Mouse (Mus musculus) ES-E14 (cell line): ENCODE results near the gene Skap1. TPM values are rescaled to one million over a fixed set of nuclear protein-coding genes. Genes with fewer than 3 reads are reported as not detected.

Experiments used
- DNase-seq: peaks from one replicate; pipeline ENCODE4 v3.0.0-alpha.2; 2013; ENCODE audit warnings: low read depth, low spot score
- H3K27ac ChIP-seq: 2 replicates; pipeline ENCODE4 v1.5.1; 2012; ENCODE audit warnings: low read depth, mild to moderate bottlenecking, low read length, moderate library complexity, mixed read lengths; ENCODE audit not compliant: poor library complexity, insufficient read depth, severe bottlenecking
- H3K36me3 ChIP-seq: 2 replicates; pipeline ENCODE4 v1.6.1; 2012; ENCODE audit warnings: mild to moderate bottlenecking, low read length, moderate library complexity, mixed read lengths; ENCODE audit not compliant: control insufficient read depth, poor library complexity, insufficient read depth, severe bottlenecking
- H3K4me1 ChIP-seq, 2 experiments: fragments of 150-350 bp in 1 of 2; sonication (generic) in 1 of 2; 2 replicates each; pipeline ENCODE4 v1.6.1; 2012; ENCODE audit warnings: low read length in 2 of 2, mild to moderate bottlenecking in 1 of 2, mixed read lengths in 1 of 2; ENCODE audit not compliant: control insufficient read depth in 2 of 2, insufficient read depth in 2 of 2, poor library complexity in 1 of 2
- H3K4me3 ChIP-seq, 2 experiments: fragments of 150-350 bp in 1 of 2; sonication (generic) in 1 of 2; 2 replicates each; pipeline ENCODE4 v1.5.1; 2012; ENCODE audit warnings: low read length in 2 of 2, low read depth in 1 of 2, mild to moderate bottlenecking in 1 of 2, mixed read lengths in 1 of 2; ENCODE audit not compliant: insufficient read depth in 1 of 2, poor library complexity in 1 of 2, severe bottlenecking in 1 of 2
- H3K9ac ChIP-seq: 2 replicates; pipeline ENCODE4 v1.6.1; 2012; ENCODE audit warnings: low read depth, mild to moderate bottlenecking, low read length, mixed read lengths; ENCODE audit not compliant: poor library complexity, insufficient read depth, severe bottlenecking
- H3K9me3 ChIP-seq: fragments of 150-350 bp; sonication (generic); 2 replicates; pipeline ENCODE4 v1.6.1; 2012; ENCODE audit warnings: low read depth, mild to moderate bottlenecking, low read length; ENCODE audit not compliant: control insufficient read depth, insufficient read depth
- CHD2 ChIP-seq: IDR thresholded peaks from 2 replicates; pipeline ENCODE4 v1.6.1; 2014; ENCODE audit warnings: mild to moderate bottlenecking, low read depth, low read length, inconsistent platforms
- HCFC1 ChIP-seq: IDR thresholded peaks from 2 replicates; pipeline ENCODE4 v1.6.1; 2012; ENCODE audit warnings: low read length, inconsistent platforms, borderline replicate concordance; ENCODE audit not compliant: insufficient read depth
- MAFK ChIP-seq: IDR thresholded peaks from 2 replicates; pipeline ENCODE4 v1.6.1; 2014; ENCODE audit warnings: mild to moderate bottlenecking, low read depth, low read length, inconsistent platforms; ENCODE audit not compliant: insufficient read depth
- ZC3H11A ChIP-seq: IDR thresholded peaks from 2 replicates; pipeline ENCODE4 v1.6.1; 2012; ENCODE audit warnings: low read depth, mild to moderate bottlenecking, inconsistent platforms, low read length, borderline replicate concordance
- ZNF384 ChIP-seq: IDR thresholded peaks from 2 replicates; pipeline ENCODE4 v1.6.1; 2012; ENCODE audit warnings: low read depth, low read length, inconsistent platforms
- in situ Hi-C, 2 experiments: fragments of 600-800 bp; cut with MboI; formaldehyde crosslinking; loops; one replicate each; pipeline ENCODE4 v1.15.1; 2025; ENCODE audit warnings: low sequenced_read_pairs in 2 of 2, inconsistent platforms in 1 of 2; ENCODE audit not compliant: unreplicated experiment in 2 of 2
- total RNA-seq: library from RNA; depleted of rRNA; stranded (reverse); fragments of 300-350 nt; gene quantifications from 2 replicates; pipeline ENCODE4 v1.2.3, GENCODE M21; 2012

The Skap1 gene
- total RNA-seq, 1 experiment, result 0.40 TPM

- Histone ChIP-seq H3K4me3 (no peak overlapping the region), H3K9ac (no peak overlapping the region), H3K9me3 (no peaks in the 10 kb centered on the region), H3K4me1 (no peaks in the 10 kb centered on the region), H3K27ac (no peak overlapping the region), H3K36me3 (no peaks in the 10 kb centered on the region)
- in situ Hi-C loops, result no loop called here
- no peak for TF ChIP-seq ZNF384
- no peak for TF ChIP-seq CHD2
- no peak for TF ChIP-seq HCFC1
- TF ChIP-seq ZC3H11A, result no peak
- no peak for TF ChIP-seq MAFK
- no peak for DNase-seq
These were observed 82.0 kb downstream of the Skap1 start for GRCm38 (mm10) chr11:96546428-96546827.

- TF ChIP-seq ZC3H11A (no peak), CHD2 (no peak), ZNF384 (no peak), HCFC1 (no peak), MAFK (no peak)
- no peak for DNase-seq
- Histone ChIP-seq H3K9me3 (no peaks in the 10 kb centered on the region), H3K4me3 (no peak overlapping the region), H3K36me3 (no peaks in the 10 kb centered on the region), H3K27ac (no peak overlapping the region), H3K9ac (no peak overlapping the region), H3K4me1 (no peaks in the 10 kb centered on the region)
- in situ Hi-C loops, result loop anchor here in 1 of 2 experiments (10.0 to 25.0 kb wide), 2 partner anchors 246 to 311 kb away; partner anchors contain the start of gene Hoxb5
These were observed 86.7 kb downstream of the Skap1 start for GRCm38 (mm10) chr11:96550960-96551703.

GRCm38 (mm10) chr11:96553091-96553490 lies 88.7 kb downstream of the Skap1 start:
- H3K9ac ChIP-seq, result no peak overlapping the region
- H3K36me3 ChIP-seq, result no peaks in the 10 kb centered on the region
- TF ChIP-seq MAFK (no peak), HCFC1 (no peak), CHD2 (no peak), ZC3H11A (no peak), ZNF384 (no peak)
- DNase-seq, result no peak
- H3K9me3 ChIP-seq, result no peaks in the 10 kb centered on the region
- in situ Hi-C loops, result loop anchor here in 1 of 2 experiments (10.0 to 25.0 kb wide), 2 partner anchors 248 to 309 kb away; partner anchors contain the start of gene Hoxb5
- H3K27ac ChIP-seq, result no peak overlapping the region
- no peaks in the 10 kb centered on the region for H3K4me1 ChIP-seq
- no peak overlapping the region for H3K4me3 ChIP-seq

GRCm38 (mm10) chr11:96560229-96560628 lies 95.8 kb downstream of the Skap1 start:
- TF ChIP-seq HCFC1, result no peak
- no peak for TF ChIP-seq CHD2
- no peak for TF ChIP-seq ZC3H11A
- no peak for TF ChIP-seq MAFK
- TF ChIP-seq ZNF384, result no peak
- no peak overlapping the region for H3K9ac ChIP-seq
- H3K4me3 ChIP-seq, result no peak overlapping the region
- no peaks in the 10 kb centered on the region for H3K9me3 ChIP-seq
- peaks cover 2 to 9% of the 10 kb centered on the region in 2 experiments; a peak in 3 of 4 replicates for H3K4me1 ChIP-seq
- DNase-seq, result no peak
- H3K36me3 ChIP-seq, result no peaks in the 10 kb centered on the region
- no peak overlapping the region for H3K27ac ChIP-seq
- in situ Hi-C loops, result loop anchor here in 1 of 2 experiments (25.0 kb wide), 1 partner anchor 302 kb away; no protein-coding TSS in a partner anchor
